Mouse (Mus musculus) inflammation-experienced regulatory T-cells, adult 6 months (primary cell): ENCODE results near the gene Vgll4. TPM values are rescaled to one million over a fixed set of nuclear protein-coding genes. Genes with fewer than 3 reads are reported as not detected.
A peak's percentile ranks its signal among the peaks of the same experiment; 100 is the strongest.
"Not testable (repeated sequence)": the region's sequence is repeated elsewhere in the genome, so short reads cannot be mapped to it uniquely, and the experiment has no call there.

Experiments
- ATAC-seq: one replicate; pipeline ENCODE4 v1.8.0; 2017
- polyA plus RNA-seq, 3 experiments: library from polyadenylated mRNA; unstranded; fragments of 100-300 nt; shearing (Covaris generic); gene quantifications; one replicate each; pipeline ENCODE4 v1.2.1; 2017

Gene Vgll4
- polyA plus RNA-seq, 3 experiments from 2014 or later: 118 to 183 (median 152) TPM

GRCm38 (mm10) chr6:114893427-114894209 lies 76.2 kb downstream of the Vgll4 start:
- ATAC-seq: peak; percentile 65

DNA sequence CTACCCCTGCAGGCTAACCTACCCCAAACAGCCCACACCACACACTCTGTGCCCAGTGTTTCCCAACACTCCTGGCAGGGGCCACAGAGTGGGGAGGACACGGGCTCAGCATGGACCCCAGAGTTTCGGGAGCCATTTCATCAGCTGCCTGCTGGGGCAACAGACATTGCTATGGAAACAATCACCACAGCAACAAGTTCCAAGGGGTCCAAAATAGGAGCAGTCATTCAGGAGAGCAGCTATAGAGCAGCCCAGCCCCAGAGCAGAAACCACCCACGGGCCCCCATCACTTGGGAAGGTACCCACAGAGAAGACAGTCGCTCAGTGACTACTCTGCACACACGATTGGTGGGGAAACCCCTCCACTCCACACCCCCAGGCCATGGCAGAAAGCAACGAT lies 77.4 kb downstream of the Vgll4 start:
- peak; percentile 66 for ATAC-seq

GRCm38 (mm10) chr6:114891771-114892170 lies 78.0 kb downstream of the Vgll4 start:
- ATAC-seq: no peak

GRCm38 (mm10) chr6:114891272-114891671 lies 78.5 kb downstream of the Vgll4 start:
- ATAC-seq: no peak

- no peak for ATAC-seq
These were observed 79.2 kb downstream of the Vgll4 start for GRCm38 (mm10) chr6:114890411-114891115.

GRCm38 (mm10) chr6:114889971-114890370 lies 79.8 kb downstream of the Vgll4 start:
- not testable (repeated sequence) for ATAC-seq

- ATAC-seq: no peak
These were observed 80.9 kb downstream of the Vgll4 start for GRCm38 (mm10) chr6:114888922-114889321.

DNA sequence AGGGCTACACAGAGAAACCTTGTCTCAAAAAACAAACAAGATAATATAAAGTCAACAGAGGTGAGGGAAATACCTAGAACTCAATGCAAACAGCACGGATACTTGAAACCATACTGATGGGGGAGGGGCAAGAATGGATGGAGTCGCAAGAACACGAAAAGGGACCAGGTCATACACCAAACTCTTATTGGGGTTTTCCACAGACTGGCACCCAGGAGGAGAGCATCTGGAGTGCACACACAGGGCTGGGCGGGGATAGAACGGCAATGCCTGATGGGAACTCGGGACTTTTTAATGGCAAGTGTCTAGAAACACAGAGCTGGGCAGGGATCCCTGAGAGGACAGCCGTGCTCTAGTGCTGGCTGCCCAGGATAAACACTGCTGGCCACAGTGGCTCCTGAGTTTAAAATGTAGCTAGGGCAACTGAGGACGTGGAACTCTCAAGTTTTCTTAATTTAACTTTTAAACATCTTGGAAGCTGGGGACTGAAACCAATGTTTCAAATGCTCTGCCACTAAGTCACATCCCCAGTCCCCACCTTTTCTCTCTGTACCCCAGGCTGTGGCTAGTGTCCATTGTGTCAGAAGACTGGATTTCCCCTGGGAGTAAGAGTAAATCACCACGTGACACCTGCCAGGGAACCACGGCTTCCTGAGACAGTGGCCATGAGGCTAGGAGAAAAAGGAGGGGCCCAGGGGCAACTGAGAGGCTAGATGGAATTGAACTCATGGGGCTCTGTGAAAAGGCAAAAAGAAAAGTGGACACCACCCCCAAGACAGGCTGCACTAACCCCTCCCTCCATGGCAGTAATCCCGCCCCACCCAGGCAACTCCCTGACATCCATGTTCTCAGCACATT lies 83.1 kb downstream of the Vgll4 start:
- ATAC-seq: no peak

- ATAC-seq: no peak
These were observed 83.8 kb downstream of the Vgll4 start for GRCm38 (mm10) chr6:114886012-114886411.

DNA sequence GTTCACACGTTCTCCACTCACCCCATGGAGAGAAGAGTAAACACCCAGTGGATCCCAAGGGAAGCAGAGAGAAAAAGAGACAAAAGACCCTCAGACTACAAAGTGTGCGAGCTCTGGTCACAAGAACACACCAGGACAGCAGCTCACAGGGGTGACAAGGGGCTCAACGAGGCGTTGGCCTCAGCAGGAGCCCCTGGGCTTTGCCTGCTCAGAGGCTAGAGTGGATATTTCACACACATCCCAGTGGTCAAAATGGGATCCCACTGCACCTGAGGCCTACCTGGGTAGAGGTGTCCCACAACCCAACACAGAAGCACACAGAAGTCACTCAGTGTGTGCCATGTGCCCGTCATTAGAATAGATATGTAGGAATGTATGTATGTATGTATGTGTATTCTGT lies 84.7 kb downstream of the Vgll4 start:
- ATAC-seq: no peak

DNA sequence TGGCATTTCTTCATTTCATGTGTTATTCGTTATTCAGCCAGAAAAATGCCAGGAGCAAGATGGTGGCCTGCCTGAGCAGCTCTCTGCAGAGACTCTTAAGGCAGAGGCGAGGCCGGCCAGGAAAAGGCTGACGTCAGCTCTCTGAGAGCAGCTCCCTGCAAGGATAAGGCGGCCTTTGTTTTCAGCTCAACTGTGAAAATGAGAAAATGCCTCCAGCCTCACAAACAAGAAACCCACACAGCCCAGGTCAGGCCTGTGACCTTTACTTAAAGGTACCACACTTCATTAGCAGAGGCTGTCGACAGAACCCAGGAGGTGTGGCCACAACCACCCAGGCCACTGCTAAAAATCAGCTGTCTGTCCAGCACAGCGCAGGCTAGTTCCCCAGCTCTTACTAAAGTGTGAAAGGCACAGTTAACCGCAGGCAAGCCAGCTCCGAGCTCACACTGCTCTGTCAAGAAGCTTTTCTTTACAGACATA lies 86.5 kb downstream of the Vgll4 start:
- ATAC-seq: peak; percentile 47

DNA sequence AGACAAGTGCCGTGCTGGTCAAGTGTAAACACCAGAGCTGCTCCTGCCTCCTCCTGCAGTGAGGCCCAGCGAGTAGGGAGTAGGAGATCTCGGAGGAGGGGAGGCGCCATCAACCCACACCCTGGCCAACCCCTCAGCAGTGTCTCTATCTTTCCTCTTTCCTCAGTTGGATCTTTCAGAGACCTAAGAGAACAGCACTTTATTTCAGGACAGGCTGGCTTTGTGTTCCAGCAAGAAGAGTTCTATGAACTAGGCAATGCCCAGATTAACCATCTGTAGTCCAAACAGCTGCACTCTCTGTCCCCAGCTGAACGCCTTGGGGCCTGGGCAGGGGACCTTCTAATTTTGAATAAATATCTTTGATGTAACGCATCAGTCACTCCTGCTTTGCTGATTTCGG lies 87.1 kb downstream of the Vgll4 start:
- no peak for ATAC-seq

GRCm38 (mm10) chr6:114882212-114882611 lies 87.6 kb downstream of the Vgll4 start:
- no peak for ATAC-seq

GRCm38 (mm10) chr6:114880798-114881197 lies 89.0 kb downstream of the Vgll4 start:
- ATAC-seq: no peak

GRCm38 (mm10) chr6:114878841-114879520 lies 90.8 kb downstream of the Vgll4 start:
- no peak for ATAC-seq

GRCm38 (mm10) chr6:114876546-114876945 lies 93.2 kb downstream of the Vgll4 start:
- ATAC-seq: no peak

DNA sequence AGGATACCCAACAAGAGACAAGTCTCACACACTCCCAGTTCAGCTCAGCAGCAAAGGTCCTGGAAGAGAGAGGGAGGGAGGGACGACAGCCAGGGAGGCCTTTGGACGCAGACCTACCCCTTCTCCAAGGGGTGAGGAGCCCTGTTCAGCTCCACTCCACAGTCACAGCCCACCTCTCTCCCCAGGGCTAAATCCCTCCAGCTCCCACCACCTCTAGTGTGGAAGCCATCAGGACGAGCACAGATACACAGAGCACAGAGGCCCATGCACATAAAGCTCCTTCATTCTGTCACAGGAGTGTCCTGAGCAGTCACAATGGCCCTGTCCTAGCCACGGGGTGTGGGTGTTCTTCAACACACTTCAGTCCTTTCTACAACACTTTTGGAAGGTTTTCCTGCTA lies 93.8 kb downstream of the Vgll4 start:
- no peak for ATAC-seq

- ATAC-seq: peak; percentile 79
These were observed 94.7 kb downstream of the Vgll4 start for GRCm38 (mm10) chr6:114875018-114875558.

- peak; percentile 6 for ATAC-seq
These were observed 95.5 kb downstream of the Vgll4 start for GRCm38 (mm10) chr6:114874138-114874928.

GRCm38 (mm10) chr6:114873808-114874137 lies 96.0 kb downstream of the Vgll4 start:
- peak; percentile 4 for ATAC-seq

DNA sequence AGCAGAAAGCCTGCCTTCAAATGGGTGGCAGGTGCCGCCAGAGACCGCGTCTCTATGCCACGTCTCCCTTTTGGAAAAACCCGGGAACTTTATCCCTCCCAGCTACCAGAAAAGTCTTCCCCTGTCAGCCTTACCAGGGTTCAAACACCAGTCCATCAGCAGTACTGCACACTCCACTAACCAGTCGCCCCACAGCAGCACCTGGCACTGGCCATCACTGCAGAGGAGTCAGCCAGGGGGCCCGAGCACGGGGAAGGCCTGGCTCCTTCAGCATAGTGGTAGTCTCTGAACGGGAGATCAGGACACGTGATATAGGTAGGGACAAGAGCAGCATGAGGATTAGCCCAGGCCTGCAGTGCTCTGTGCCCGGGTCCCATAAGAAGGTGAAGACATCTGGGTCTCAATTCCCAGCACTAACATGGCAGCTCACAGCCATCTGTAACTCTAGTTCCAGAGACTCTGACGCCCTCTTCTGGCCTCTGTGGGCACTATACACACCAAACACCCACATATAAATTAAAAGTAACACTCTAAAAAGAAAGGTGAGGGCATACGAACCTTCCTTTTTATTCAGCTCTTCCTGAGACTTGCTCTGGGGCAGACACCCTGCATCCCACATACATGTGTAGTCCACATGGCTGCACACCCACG lies 98.7 kb downstream of the Vgll4 start:
- no peak for ATAC-seq
